Mouse (Mus musculus) cerebellum, adult 2 months (tissue): Measurements from ENCODE around the gene Ccni. TPM values are rescaled to one million over a fixed set of nuclear protein-coding genes. Genes with fewer than 3 reads are reported as not detected.

Experiments
- DNase-seq, 2 experiments: peaks; one replicate each; pipeline ENCODE4 v3.0.0; 2021
- H3K27ac ChIP-seq: fragments of 200-500 bp; 2 replicates; pipeline ENCODE4 v1.5.1; 2012; ENCODE audit warnings: low read length, control low read depth, inconsistent platforms; ENCODE audit not compliant: insufficient read depth
- H3K27me3 ChIP-seq: fragments of 200-500 bp; 2 replicates; pipeline ENCODE4 v1.6.1; 2012; ENCODE audit warnings: inconsistent platforms, mild to moderate bottlenecking, low read length, moderate library complexity; ENCODE audit not compliant: control insufficient read depth, insufficient read depth
- H3K4me1 ChIP-seq: fragments of 200-500 bp; 2 replicates; pipeline ENCODE4 v1.6.1; 2011; ENCODE audit warnings: low read length; ENCODE audit not compliant: control insufficient read depth, insufficient read depth
- H3K4me3 ChIP-seq: fragments of 200-500 bp; replicated peaks from 2 replicates; pipeline ENCODE3; 2011; ENCODE audit warnings: mild to moderate bottlenecking, low read depth, low read length, control low read depth; ENCODE audit not compliant: insufficient read depth
- CTCF ChIP-seq: fragments of 200-500 bp; IDR thresholded peaks from 2 replicates; pipeline ENCODE4 v1.5.1; 2011; ENCODE audit warnings: low read depth, mild to moderate bottlenecking, control low read depth, low read length, moderate library complexity, borderline replicate concordance; ENCODE audit not compliant: insufficient read depth
- POLR2A ChIP-seq: fragments of 200-500 bp; IDR thresholded peaks from 2 replicates; pipeline ENCODE4 v1.6.1; 2011; ENCODE audit warnings: low read length, control low read depth, borderline replicate concordance; ENCODE audit not compliant: insufficient read depth
- WGBS: fragments of 180-500 bp; shearing (Covaris S2); methylation state at CpG from one replicate; pipeline ENCODE4 v1.1.7; 2018; 5-methylcytosine and 5-hydroxymethylcytosine counted together
- polyA plus RNA-seq: library from polyadenylated mRNA; depleted of rRNA; stranded (reverse); fragments of >200 nt; gene quantifications from 2 replicates; pipeline ENCODE4 v1.2.3, GENCODE M21; 2012; rRNA removed

Gene Ccni
- polyA plus RNA-seq, 1 experiment, result 176 TPM

- TF ChIP-seq POLR2A (no peak), CTCF (no peak)
- H3K27me3 ChIP-seq, result no peaks in the 10 kb centered on the region
- no peak overlapping the region for H3K27ac ChIP-seq
- 67% methylated on average over 12 of the region's 12 CpGs for WGBS
- H3K4me1 ChIP-seq, result peaks cover 16% of the 10 kb centered on the region
- no peak for DNase-seq
- H3K4me3 ChIP-seq, result no peak overlapping the region
These were observed 62.8 kb downstream of the Ccni start for GRCm38 (mm10) chr5:93143360-93144091.

- 11% methylated on average over 5 of the region's 5 CpGs for WGBS
- H3K4me1 ChIP-seq, result peaks cover 22% of the 10 kb centered on the region
These were observed 65.5 kb downstream of the Ccni start for GRCm38 (mm10) chr5:93140747-93141146.

GRCm38 (mm10) chr5:93139350-93139749 is 66.9 kb downstream of the Ccni start:
- Histone ChIP-seq H3K27ac (no peak overlapping the region), H3K4me1 (peaks cover 17% of the 10 kb centered on the region), H3K4me3 (no peak overlapping the region), H3K27me3 (no peaks in the 10 kb centered on the region)
- no peak for TF ChIP-seq CTCF
- TF ChIP-seq POLR2A, result no peak
- WGBS, result 88% methylated on average over 9 of the region's 9 CpGs
- no peak for DNase-seq

More at GRCm38 (mm10) chr5:93140747-93141146, 65.5 kb downstream of the Ccni start:
- DNase-seq, result peak; percentile 49 to 71
- Histone ChIP-seq H3K4me3 (no peak overlapping the region), H3K27ac (0 out of 2 replicates have a peak overlapping the region, but pooled peaks have one; percentile 27), H3K27me3 (no peaks in the 10 kb centered on the region)
- TF ChIP-seq POLR2A (no peak), CTCF (no peak)

GRCm38 (mm10) chr5:93136956-93137586 is 69.2 kb downstream of the Ccni start:
- peak; percentile 30 to 38 for DNase-seq
- H3K27me3 ChIP-seq, result no peaks in the 10 kb centered on the region
- TF ChIP-seq CTCF, result no peak
- TF ChIP-seq POLR2A, result no peak
- H3K4me3 ChIP-seq, result no peak overlapping the region
- H3K27ac ChIP-seq, result no peak overlapping the region; the same call in 1 of the 2 replicates
- WGBS, result 33% methylated on average over 5 of the region's 5 CpGs
- peaks cover 21% of the 10 kb centered on the region for H3K4me1 ChIP-seq

- Histone ChIP-seq H3K27me3 (no peaks in the 10 kb centered on the region), H3K4me1 (peaks cover 19% of the 10 kb centered on the region), H3K4me3 (no peak overlapping the region), H3K27ac (no peak overlapping the region)
- DNase-seq, result peak; percentile 8 to 37
- 72% methylated on average over 10 of the region's 10 CpGs for WGBS
- TF ChIP-seq CTCF, result no peak
- TF ChIP-seq POLR2A, result no peak
These were observed 70.8 kb downstream of the Ccni start for GRCm38 (mm10) chr5:93135368-93136107.

GRCm38 (mm10) chr5:93133445-93134244 is 72.7 kb downstream of the Ccni start:
- 50% methylated on average over 10 of the region's 10 CpGs for WGBS
- Histone ChIP-seq H3K4me1 (peaks cover 20% of the 10 kb centered on the region), H3K27me3 (no peaks in the 10 kb centered on the region), H3K27ac (no peak overlapping the region), H3K4me3 (no peak overlapping the region)
- peak in 1 of 2 experiments; percentile 10 for DNase-seq
- TF ChIP-seq POLR2A, result no peak
- no peak for TF ChIP-seq CTCF

Other genes with a start within 250 kb of the Ccni start
- gene Sowahb, start 161.5 kb downstream of the Ccni start, polyA plus RNA-seq, result 17.0 and 19.1 TPM in 2 replicates
- gene Sept11, start 113.1 kb downstream of the Ccni start, polyA plus RNA-seq, result 74.0 and 77.7 TPM in 2 replicates
- gene 2010109A12Rik, start within 50 bp of the Ccni start, polyA plus RNA-seq, result 0.76 and 0.84 TPM in 2 replicates
- 47.2 and 48.2 TPM in 2 replicates for gene Ccng2, start 60.8 kb upstream of the Ccni start, polyA plus RNA-seq